Mouse (Mus musculus): ENCODE data around the gene R3hdm2.

The R3hdm2 gene

GRCm38 (mm10) chr10:127517941-127518340 lies 137.8 kb downstream of the R3hdm2 start:
- no peak for DNase-seq (ENCODE audit: low spot score)

- DNase-seq (ENCODE audit: low spot score): no peak
Observed at GRCm38 (mm10) chr10:127519041-127519701, 139.0 kb downstream of the R3hdm2 start.

- no peak for DNase-seq (ENCODE audit: low spot score)
Observed at GRCm38 (mm10) chr10:127519903-127520713, 140.0 kb downstream of the R3hdm2 start.

- DNase-seq (ENCODE audit: low spot score): no peak
Observed at GRCm38 (mm10) chr10:127520714-127521357, 140.7 kb downstream of the R3hdm2 start.

- DNase-seq (ENCODE audit: low spot score): peak; percentile 7
Observed at GRCm38 (mm10) chr10:127521611-127522080, 141.5 kb downstream of the R3hdm2 start.

GRCm38 (mm10) chr10:127522088-127522581 lies 142.0 kb downstream of the R3hdm2 start, which contains the start of gene Shmt2:
Gene Shmt2 (minus strand): TSS chr10:127522444.
- DNase-seq (ENCODE audit: low spot score): peak; percentile 99

GRCm38 (mm10) chr10:127524646-127525255 lies 144.6 kb downstream of the R3hdm2 start:
- DNase-seq (ENCODE audit: low spot score): peak; percentile 22

GRCm38 (mm10) chr10:127526048-127526447 lies 145.9 kb downstream of the R3hdm2 start:
- DNase-seq (ENCODE audit: low spot score): peak; percentile 10

- DNase-seq (ENCODE audit: low spot score): peak; percentile 77
Observed at GRCm38 (mm10) chr10:127526681-127527080, 146.6 kb downstream of the R3hdm2 start.

- peak; percentile 42 for DNase-seq (ENCODE audit: low spot score)
Observed at GRCm38 (mm10) chr10:127527481-127527880, 147.4 kb downstream of the R3hdm2 start.

GRCm38 (mm10) chr10:127530945-127531344 lies 150.8 kb downstream of the R3hdm2 start:
- peak; percentile 23 for DNase-seq (ENCODE audit: low spot score)

GRCm38 (mm10) chr10:127531548-127531947 lies 151.4 kb downstream of the R3hdm2 start:
- DNase-seq (ENCODE audit: low spot score): peak; percentile 11

- DNase-seq (ENCODE audit: low spot score): peak; percentile 24
Observed at GRCm38 (mm10) chr10:127534036-127534928, 154.2 kb downstream of the R3hdm2 start, which contains the start of gene Nxph4. Gene Nxph4 (minus strand): TSS chr10:127534559.

GRCm38 (mm10) chr10:127534929-127535384 lies 154.8 kb downstream of the R3hdm2 start:
- peak; percentile 39 for DNase-seq (ENCODE audit: low spot score)

- DNase-seq (ENCODE audit: low spot score): peak; percentile 74
Observed at GRCm38 (mm10) chr10:127536586-127537314, 156.6 kb downstream of the R3hdm2 start.

GRCm38 (mm10) chr10:127537854-127538583 lies 157.9 kb downstream of the R3hdm2 start:
- DNase-seq (ENCODE audit: low spot score): peak; percentile 88

GRCm38 (mm10) chr10:127541510-127541909 lies 161.4 kb downstream of the R3hdm2 start:
- DNase-seq (ENCODE audit: low spot score): no peak

GRCm38 (mm10) chr10:127542084-127542483 lies 162.0 kb downstream of the R3hdm2 start:
- no peak for DNase-seq (ENCODE audit: low spot score)

GRCm38 (mm10) chr10:127542720-127543119 lies 162.6 kb downstream of the R3hdm2 start:
- no peak for DNase-seq (ENCODE audit: low spot score)
